Mouse (Mus musculus): Measurements from ENCODE around the gene Nudc. TPM values are rescaled to one million over a fixed set of nuclear protein-coding genes. Genes with fewer than 3 reads are reported as not detected.

Nudc gene
- polyA plus RNA-seq (2012; rRNA removed): 42.7 and 61.4 TPM in 2 replicates

GRCm38 (mm10) chr4:133545272-133546231, at the start of gene Nudc:
Nudc (minus strand) TSS chr4:133545996.
- TF ChIP-seq POLR2A (IDR thresholded peaks at IDR 0.05; ENCODE audit: low read depth, low read length) (peak; percentile 58), CTCF (conservative IDR thresholded peaks at IDR 0.05; ENCODE audit: insufficient read depth, insufficient read length, low read depth, low read length) (no peak)
- under 1% methylated on average over 76 of the region's 77 CpGs for WGBS
- Histone ChIP-seq H3K4me3 (ENCODE audit: insufficient read depth, low read depth, low read length) (peak within 1 kb of the TSS; percentile 81), H3K27me3 (replicated peaks; ENCODE audit: control insufficient read depth, insufficient read depth, low read length) (no peaks in the 10 kb centered on the region), H3K36me3 (ENCODE audit: control insufficient read depth, insufficient read depth, low read length) (no peaks in the 10 kb centered on the region), H3K4me1 (ENCODE audit: control insufficient read depth, insufficient read depth, low read length) (peaks cover 4% of the 10 kb centered on the region; the same call in 1 of the 2 replicates), H3K27ac (ENCODE audit: insufficient read depth, low read depth, low read length) (0 out of 2 replicates have a peak within 1 kb of the TSS, but pooled peaks have one; percentile 21)
- peak; percentile 99 for DNase-seq

GRCm38 (mm10) chr4:133595538-133595937, 49.7 kb upstream of the Nudc start:
- Histone ChIP-seq H3K36me3 (ENCODE audit: control insufficient read depth, insufficient read depth, low read length) (no peaks in the 10 kb centered on the region), H3K4me3 (ENCODE audit: insufficient read depth, low read depth, low read length) (no peak overlapping the region), H3K4me1 (ENCODE audit: control insufficient read depth, insufficient read depth, low read length) (peaks cover 14% of the 10 kb centered on the region; the same call in 1 of the 2 replicates), H3K27me3 (replicated peaks; ENCODE audit: control insufficient read depth, insufficient read depth, low read length) (no peaks in the 10 kb centered on the region), H3K27ac (ENCODE audit: insufficient read depth, low read depth, low read length) (no peak overlapping the region)
- WGBS: 82% methylated on average over 7 of the region's 7 CpGs
- no peak for DNase-seq
- no peak for TF ChIP-seq CTCF (conservative IDR thresholded peaks at IDR 0.05; ENCODE audit: insufficient read depth, insufficient read length, low read depth, low read length)
- no peak for TF ChIP-seq POLR2A (IDR thresholded peaks at IDR 0.05; ENCODE audit: low read depth, low read length)

- Histone ChIP-seq H3K27me3 (replicated peaks; ENCODE audit: control insufficient read depth, insufficient read depth, low read length) (no peaks in the 10 kb centered on the region), H3K4me1 (ENCODE audit: control insufficient read depth, insufficient read depth, low read length) (peaks cover 3% of the 10 kb centered on the region; the same call in 1 of the 2 replicates), H3K36me3 (ENCODE audit: control insufficient read depth, insufficient read depth, low read length) (no peaks in the 10 kb centered on the region), H3K27ac (ENCODE audit: insufficient read depth, low read depth, low read length) (no peak overlapping the region), H3K4me3 (ENCODE audit: insufficient read depth, low read depth, low read length) (no peak overlapping the region)
- 25% methylated on average over 7 of the region's 7 CpGs for WGBS
- TF ChIP-seq POLR2A (IDR thresholded peaks at IDR 0.05; ENCODE audit: low read depth, low read length): no peak
- peak; percentile 98 for TF ChIP-seq CTCF (conservative IDR thresholded peaks at IDR 0.05; ENCODE audit: insufficient read depth, insufficient read length, low read depth, low read length)
- peak; percentile 74 for DNase-seq
Observed at GRCm38 (mm10) chr4:133592570-133592969, 46.8 kb upstream of the Nudc start.

- H3K27ac ChIP-seq (ENCODE audit: insufficient read depth, low read depth, low read length): peak within 1 kb of the TSS; percentile 81
- H3K4me1 ChIP-seq (ENCODE audit: control insufficient read depth, insufficient read depth, low read length): no peaks in the 10 kb centered on the region; the same call in 1 of the 2 replicates
- no peak for TF ChIP-seq CTCF (conservative IDR thresholded peaks at IDR 0.05; ENCODE audit: insufficient read depth, insufficient read length, low read depth, low read length)
- TF ChIP-seq POLR2A (IDR thresholded peaks at IDR 0.05; ENCODE audit: low read depth, low read length): peak; percentile 34
- peak; percentile 89 for DNase-seq
- H3K4me3 ChIP-seq (ENCODE audit: insufficient read depth, low read depth, low read length): peak within 1 kb of the TSS; percentile 70
- H3K27me3 ChIP-seq (replicated peaks; ENCODE audit: control insufficient read depth, insufficient read depth, low read length): no peaks in the 10 kb centered on the region
- WGBS: 1% methylated on average over 65 of the region's 65 CpGs
- no peaks in the 10 kb centered on the region for H3K36me3 ChIP-seq (ENCODE audit: control insufficient read depth, insufficient read depth, low read length)
Observed at GRCm38 (mm10) chr4:133584059-133584951, 38.5 kb upstream of the Nudc start, which contains the start of gene Gpn2. Gpn2 (plus strand) TSS chr4:133584362.

GRCm38 (mm10) chr4:133583690-133584058, 37.9 kb upstream of the Nudc start:
- Histone ChIP-seq H3K36me3 (ENCODE audit: control insufficient read depth, insufficient read depth, low read length) (no peaks in the 10 kb centered on the region), H3K4me3 (ENCODE audit: insufficient read depth, low read depth, low read length) (peak overlapping the region; percentile 70), H3K27me3 (replicated peaks; ENCODE audit: control insufficient read depth, insufficient read depth, low read length) (no peaks in the 10 kb centered on the region), H3K4me1 (ENCODE audit: control insufficient read depth, insufficient read depth, low read length) (no peaks in the 10 kb centered on the region; the same call in 1 of the 2 replicates), H3K27ac (ENCODE audit: insufficient read depth, low read depth, low read length) (peak overlapping the region; percentile 81)
- WGBS: 44% methylated on average over 6 of the region's 6 CpGs
- no peak for TF ChIP-seq POLR2A (IDR thresholded peaks at IDR 0.05; ENCODE audit: low read depth, low read length)
- no peak for TF ChIP-seq CTCF (conservative IDR thresholded peaks at IDR 0.05; ENCODE audit: insufficient read depth, insufficient read length, low read depth, low read length)
- peak; percentile 54 for DNase-seq

GRCm38 (mm10) chr4:133577983-133578382, 32.2 kb upstream of the Nudc start:
- no peak overlapping the region for H3K4me3 ChIP-seq (ENCODE audit: insufficient read depth, low read depth, low read length)
- TF ChIP-seq POLR2A (IDR thresholded peaks at IDR 0.05; ENCODE audit: low read depth, low read length) (no peak), CTCF (conservative IDR thresholded peaks at IDR 0.05; ENCODE audit: insufficient read depth, insufficient read length, low read depth, low read length) (no peak)
- no peak overlapping the region for H3K27ac ChIP-seq (ENCODE audit: insufficient read depth, low read depth, low read length)
- DNase-seq: no peak
- H3K4me1 ChIP-seq (ENCODE audit: control insufficient read depth, insufficient read depth, low read length): peaks cover 3% of the 10 kb centered on the region; the same call in 1 of the 2 replicates
- no peaks in the 10 kb centered on the region for H3K27me3 ChIP-seq (replicated peaks; ENCODE audit: control insufficient read depth, insufficient read depth, low read length)
- WGBS: 64% methylated on average over 12 of the region's 12 CpGs
- no peaks in the 10 kb centered on the region for H3K36me3 ChIP-seq (ENCODE audit: control insufficient read depth, insufficient read depth, low read length)

Measured in kidney, adult 2 months (tissue).